Mouse (Mus musculus): ENCODE measurements at regions not wholly inside any gene's neighbourhood (a gene's known extent, or its start where the extent isn't known, plus 50 kb on each side); places are given as distances from the start of the nearest gene placed in this dataset.

GRCm38 (mm10) chr1:194038711-194039110 is 579.3 kb upstream of the Plxna2 start:
- Histone ChIP-seq H3K36me3 (ENCODE audit: control insufficient read depth, insufficient read depth, low read length) (no peaks in the 10 kb centered on the region), H3K4me1 (ENCODE audit: control insufficient read depth, insufficient read depth, insufficient read length, low read length) (no peaks in the 10 kb centered on the region), H3K27ac (ENCODE audit: insufficient read depth, low read depth, low read length) (no peak overlapping the region), H3K27me3 (ENCODE audit: control insufficient read depth, insufficient read depth, low read length) (no peaks in the 10 kb centered on the region), H3K4me3 (ENCODE audit: low read depth, low read length) (no peak overlapping the region)
- TF ChIP-seq CTCF (IDR thresholded peaks at IDR 0.05; ENCODE audit: extremely low read depth, insufficient read length, insufficient replicate concordance, low read depth, low read length), result no peak
- no peak for TF ChIP-seq POLR2A (IDR thresholded peaks at IDR 0.05; ENCODE audit: low read depth, low read length)

GRCm38 (mm10) chr1:194034199-194034883 is 583.7 kb upstream of the Plxna2 start:
- H3K27ac ChIP-seq (ENCODE audit: insufficient read depth, low read depth, low read length), result no peak overlapping the region
- no peak overlapping the region for H3K4me3 ChIP-seq (ENCODE audit: low read depth, low read length)
- TF ChIP-seq CTCF (IDR thresholded peaks at IDR 0.05; ENCODE audit: extremely low read depth, insufficient read length, insufficient replicate concordance, low read depth, low read length) (no peak), POLR2A (IDR thresholded peaks at IDR 0.05; ENCODE audit: low read depth, low read length) (no peak)
- H3K4me1 ChIP-seq (ENCODE audit: control insufficient read depth, insufficient read depth, insufficient read length, low read length), result no peaks in the 10 kb centered on the region
- no peaks in the 10 kb centered on the region for H3K27me3 ChIP-seq (ENCODE audit: control insufficient read depth, insufficient read depth, low read length)
- WGBS, result 86% methylated on average over 5 of the region's 5 CpGs
- H3K36me3 ChIP-seq (ENCODE audit: control insufficient read depth, insufficient read depth, low read length), result no peaks in the 10 kb centered on the region

- Histone ChIP-seq H3K4me3 (ENCODE audit: low read depth, low read length) (no peak overlapping the region), H3K27ac (ENCODE audit: insufficient read depth, low read depth, low read length) (no peak overlapping the region), H3K27me3 (ENCODE audit: control insufficient read depth, insufficient read depth, low read length) (no peaks in the 10 kb centered on the region), H3K4me1 (ENCODE audit: control insufficient read depth, insufficient read depth, insufficient read length, low read length) (no peaks in the 10 kb centered on the region), H3K36me3 (ENCODE audit: control insufficient read depth, insufficient read depth, low read length) (no peaks in the 10 kb centered on the region)
- 19% methylated on average over 1 of the region's 1 CpGs for WGBS
- TF ChIP-seq CTCF (IDR thresholded peaks at IDR 0.05; ENCODE audit: extremely low read depth, insufficient read length, insufficient replicate concordance, low read depth, low read length), result no peak
Observed at GRCm38 (mm10) chr1:194032603-194033002, 585.4 kb upstream of the Plxna2 start.

GRCm38 (mm10) chr1:194030651-194031228 is 587.3 kb upstream of the Plxna2 start:
- Histone ChIP-seq H3K27me3 (ENCODE audit: control insufficient read depth, insufficient read depth, low read length) (no peaks in the 10 kb centered on the region), H3K36me3 (ENCODE audit: control insufficient read depth, insufficient read depth, low read length) (no peaks in the 10 kb centered on the region), H3K4me1 (ENCODE audit: control insufficient read depth, insufficient read depth, insufficient read length, low read length) (no peaks in the 10 kb centered on the region), H3K4me3 (ENCODE audit: low read depth, low read length) (no peak overlapping the region), H3K27ac (ENCODE audit: insufficient read depth, low read depth, low read length) (no peak overlapping the region)
- TF ChIP-seq POLR2A (IDR thresholded peaks at IDR 0.05; ENCODE audit: low read depth, low read length), result no peak
- TF ChIP-seq CTCF (IDR thresholded peaks at IDR 0.05; ENCODE audit: extremely low read depth, insufficient read length, insufficient replicate concordance, low read depth, low read length), result no peak
- WGBS, result 72% methylated on average over 3 of the region's 3 CpGs

- 89% methylated on average over 7 of the region's 7 CpGs for WGBS
- H3K4me3 ChIP-seq (ENCODE audit: low read depth, low read length), result no peak overlapping the region
- no peak for TF ChIP-seq POLR2A (IDR thresholded peaks at IDR 0.05; ENCODE audit: low read depth, low read length)
- no peak for TF ChIP-seq CTCF (IDR thresholded peaks at IDR 0.05; ENCODE audit: extremely low read depth, insufficient read length, insufficient replicate concordance, low read depth, low read length)
- no peaks in the 10 kb centered on the region for H3K4me1 ChIP-seq (ENCODE audit: control insufficient read depth, insufficient read depth, insufficient read length, low read length)
- no peaks in the 10 kb centered on the region for H3K27me3 ChIP-seq (ENCODE audit: control insufficient read depth, insufficient read depth, low read length)
- no peaks in the 10 kb centered on the region for H3K36me3 ChIP-seq (ENCODE audit: control insufficient read depth, insufficient read depth, low read length)
- no peak overlapping the region for H3K27ac ChIP-seq (ENCODE audit: insufficient read depth, low read depth, low read length)
Observed at GRCm38 (mm10) chr1:194026958-194027692, 590.9 kb upstream of the Plxna2 start.

- WGBS, result 26% methylated on average over 2 of the region's 2 CpGs
- H3K4me1 ChIP-seq (ENCODE audit: control insufficient read depth, insufficient read depth, insufficient read length, low read length), result no peaks in the 10 kb centered on the region
- no peak overlapping the region for H3K27ac ChIP-seq (ENCODE audit: insufficient read depth, low read depth, low read length)
- H3K36me3 ChIP-seq (ENCODE audit: control insufficient read depth, insufficient read depth, low read length), result no peaks in the 10 kb centered on the region
- TF ChIP-seq POLR2A (IDR thresholded peaks at IDR 0.05; ENCODE audit: low read depth, low read length) (no peak), CTCF (IDR thresholded peaks at IDR 0.05; ENCODE audit: extremely low read depth, insufficient read length, insufficient replicate concordance, low read depth, low read length) (no peak)
- H3K4me3 ChIP-seq (ENCODE audit: low read depth, low read length), result no peak overlapping the region
- H3K27me3 ChIP-seq (ENCODE audit: control insufficient read depth, insufficient read depth, low read length), result no peaks in the 10 kb centered on the region
Observed at GRCm38 (mm10) chr1:194026213-194026612, 591.8 kb upstream of the Plxna2 start.

- H3K27me3 ChIP-seq (ENCODE audit: control insufficient read depth, insufficient read depth, low read length), result no peaks in the 10 kb centered on the region
- TF ChIP-seq CTCF (IDR thresholded peaks at IDR 0.05; ENCODE audit: extremely low read depth, insufficient read length, insufficient replicate concordance, low read depth, low read length) (no peak), POLR2A (IDR thresholded peaks at IDR 0.05; ENCODE audit: low read depth, low read length) (no peak)
- no peaks in the 10 kb centered on the region for H3K4me1 ChIP-seq (ENCODE audit: control insufficient read depth, insufficient read depth, insufficient read length, low read length)
- H3K27ac ChIP-seq (ENCODE audit: insufficient read depth, low read depth, low read length), result no peak overlapping the region
- no peak overlapping the region for H3K4me3 ChIP-seq (ENCODE audit: low read depth, low read length)
- H3K36me3 ChIP-seq (ENCODE audit: control insufficient read depth, insufficient read depth, low read length), result no peaks in the 10 kb centered on the region
Observed at GRCm38 (mm10) chr1:194019282-194019681, 598.7 kb upstream of the Plxna2 start.

Measured in small intestine, adult 2 months (tissue).